Mouse (Mus musculus) central nervous system, embryonic 18 days (tissue): ENCODE data around the gene Kbtbd7. TPM values are rescaled to one million over a fixed set of nuclear protein-coding genes. Genes with fewer than 3 reads are reported as not detected.

Experiments
- polyA plus RNA-seq: library from polyadenylated mRNA; depleted of rRNA; stranded (reverse); fragments of >200 nt; gene quantifications from 2 replicates; pipeline ENCODE4 v1.2.3, GENCODE M21; 2012; rRNA removed

Kbtbd7 gene
- 19.8 and 20.1 TPM in 2 replicates for polyA plus RNA-seq

DNA sequence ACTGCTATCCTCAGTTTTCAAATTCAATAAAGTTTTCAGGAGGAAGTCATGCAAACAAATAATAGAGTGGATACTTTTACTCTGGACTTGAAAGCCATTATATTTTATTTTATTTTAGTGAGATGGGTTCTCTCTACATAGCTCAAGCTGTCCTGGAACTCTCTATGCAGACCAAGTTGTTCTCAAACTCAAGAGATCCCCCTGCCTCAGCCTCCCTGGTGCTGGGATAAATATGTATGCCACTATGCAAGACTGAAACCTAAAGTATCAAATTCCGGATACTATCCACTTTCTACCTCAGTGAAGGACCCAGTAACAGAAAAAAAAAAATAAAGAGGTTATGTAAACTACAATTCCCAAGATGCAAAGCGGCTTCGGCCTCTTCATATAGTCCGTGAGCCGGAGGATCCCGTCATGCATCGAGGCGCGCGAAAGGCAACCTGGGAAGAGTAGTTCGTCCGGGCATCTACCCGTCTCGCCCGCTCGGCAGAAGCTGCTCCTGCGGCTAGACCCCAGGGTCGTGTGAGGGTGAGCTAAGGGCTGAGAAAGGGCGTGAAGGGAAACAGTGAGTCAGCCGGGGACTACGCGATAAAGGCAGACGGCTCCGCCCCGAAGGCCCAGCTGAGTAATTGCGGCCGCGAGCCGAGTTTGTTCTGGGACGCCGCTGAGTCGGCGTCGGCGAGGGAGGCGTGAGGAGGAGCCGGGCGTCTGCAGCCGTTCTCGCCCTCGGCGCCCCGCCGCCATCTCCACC lies at the start of gene Kbtbd7:
Gene Kbtbd7 (plus strand): TSS at position 533 of the 751 bp plus-strand sequence.

DNA sequence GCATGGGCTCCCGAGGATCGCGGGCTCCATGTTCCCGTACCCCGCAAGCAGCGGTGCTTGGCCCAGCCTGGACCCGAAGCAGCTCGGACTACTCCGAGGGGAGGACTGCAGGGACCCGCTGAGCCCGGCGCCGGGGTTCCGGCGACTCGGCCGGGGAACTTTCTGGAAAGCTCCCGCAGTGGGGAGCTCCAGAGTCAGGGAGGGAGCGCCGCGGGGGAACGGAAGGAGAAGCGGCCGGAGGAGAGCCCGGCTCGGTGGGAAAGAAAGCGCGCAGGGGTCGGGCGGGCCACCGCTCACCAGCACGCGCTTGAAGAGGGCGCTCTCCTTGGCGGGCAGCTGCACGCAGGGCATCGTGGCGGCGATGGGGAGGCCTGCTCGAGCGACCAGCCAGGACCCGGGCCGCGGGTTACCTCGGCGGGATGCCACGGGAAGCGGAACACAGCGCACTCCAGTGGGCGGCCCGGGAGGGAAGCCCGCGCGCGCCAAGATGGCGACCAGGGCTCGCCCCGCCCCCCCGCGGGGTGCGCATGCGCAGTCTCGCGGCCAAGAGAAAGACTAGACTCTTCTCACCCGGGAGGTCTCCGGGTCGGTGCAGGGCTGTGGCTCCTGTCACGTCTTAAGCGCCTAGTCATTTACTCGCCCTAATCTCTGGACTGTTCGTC lies 35.9 kb upstream of the Kbtbd7 start, which contains the start of gene Naa16:
Gene Naa16 (minus strand): TSS at position 514 of the 662 bp plus-strand sequence.

DNA sequence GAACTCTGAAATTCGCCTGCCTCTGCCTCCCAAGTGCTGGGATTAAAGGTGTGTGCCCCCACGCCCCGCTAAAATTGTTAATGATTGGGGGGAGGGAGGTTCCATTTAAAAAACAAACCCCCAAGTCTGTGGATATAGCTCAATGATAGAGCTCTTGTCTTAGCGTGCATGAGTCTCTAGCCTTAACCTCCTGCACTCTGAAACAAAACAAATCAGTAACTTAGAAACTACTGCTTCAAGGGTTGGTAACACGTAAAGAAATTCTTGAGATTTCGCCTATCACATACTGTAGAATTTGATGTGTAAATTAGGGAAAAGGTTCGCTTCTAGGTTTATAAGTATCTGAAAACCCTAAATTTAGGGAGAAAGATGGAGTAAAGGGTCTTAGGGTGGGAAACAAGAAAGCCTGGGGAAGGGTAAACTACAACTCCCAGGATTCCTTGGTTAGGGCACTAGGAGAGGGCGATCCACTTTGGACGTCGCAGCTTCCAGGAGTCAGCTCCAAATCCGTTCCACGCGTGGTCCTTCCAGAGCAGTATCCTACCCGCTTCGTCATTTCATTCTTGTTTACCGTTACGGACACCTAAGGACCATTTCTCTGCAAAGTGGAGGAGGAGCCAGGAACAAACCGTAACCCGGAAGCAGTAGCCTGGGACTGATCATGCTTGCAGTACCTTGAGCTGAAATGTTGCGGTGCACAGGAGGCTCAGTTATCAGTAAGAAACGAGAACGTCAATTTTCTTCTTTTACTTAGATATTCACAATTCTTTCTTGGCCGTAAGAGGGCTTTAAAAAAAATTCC lies 28.8 kb upstream of the Kbtbd7 start, which contains the start of gene Mtrf1:
Gene Mtrf1 (plus strand): TSS at position 452 of the 802 bp plus-strand sequence.

DNA sequence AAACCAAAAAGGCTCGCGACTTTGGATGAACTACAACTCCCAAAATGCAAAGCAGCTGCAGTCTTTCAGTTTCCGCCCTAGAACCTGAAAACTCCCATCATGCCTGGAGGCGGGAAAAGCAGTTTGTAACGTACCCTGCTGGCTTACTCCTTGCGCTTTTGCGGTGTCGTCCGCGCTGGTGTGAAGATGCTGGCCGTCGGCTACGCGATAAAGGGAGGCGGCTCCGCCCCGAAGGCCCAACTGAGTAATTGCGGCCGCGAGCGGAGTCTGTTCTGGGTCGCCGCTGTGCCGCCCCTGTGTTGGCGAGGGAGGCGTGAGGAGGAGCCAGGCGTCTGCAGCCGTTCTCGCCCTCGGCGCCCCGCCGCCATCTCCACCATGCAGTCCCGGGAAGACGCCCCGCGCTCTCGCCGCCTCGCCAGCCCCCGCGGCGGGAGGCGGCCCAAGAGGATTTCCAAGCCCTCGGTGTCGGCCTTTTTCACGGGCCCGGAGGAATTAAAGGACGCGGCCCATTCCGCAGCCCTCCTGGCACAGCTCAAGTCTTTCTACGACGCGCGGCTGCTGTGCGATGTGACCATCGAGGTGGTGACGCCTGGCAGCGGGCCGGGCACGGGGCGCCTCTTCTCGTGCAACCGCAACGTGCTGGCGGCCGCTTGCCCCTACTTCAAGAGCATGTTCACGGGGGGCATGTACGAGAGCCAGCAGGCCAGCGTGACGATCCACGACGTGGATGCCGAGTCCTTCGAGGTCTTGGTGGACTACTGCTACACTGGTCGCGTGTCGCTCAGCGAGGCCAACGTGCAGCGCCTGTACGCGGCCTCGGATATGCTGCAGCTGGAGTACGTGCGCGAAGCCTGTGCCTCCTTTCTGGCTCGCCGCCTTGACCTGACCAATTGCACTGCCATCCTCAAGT lies 25.6 kb downstream of the Kbtbd7 start, which contains the start of gene Kbtbd6:
Gene Kbtbd6 (plus strand): TSS at position 155 of the 910 bp plus-strand sequence.

Other genes with a start within 250 kb of the Kbtbd7 start
- gene Zfp957, start 179.1 kb upstream of the Kbtbd7 start, polyA plus RNA-seq, result not detected in 2 replicates
- gene Rgcc, start 124.9 kb upstream of the Kbtbd7 start, polyA plus RNA-seq, result 46.4 and 47.3 TPM in 2 replicates
- 10.7 and 11.5 TPM in 2 replicates for gene Naa16, start 35.7 kb upstream of the Kbtbd7 start, polyA plus RNA-seq
- 6.3 TPM in 2 replicates for gene Mtrf1, start 28.7 kb upstream of the Kbtbd7 start, polyA plus RNA-seq
- gene Kbtbd6, start 25.3 kb downstream of the Kbtbd7 start, polyA plus RNA-seq, result 1.8 and 2.0 TPM in 2 replicates
- 3.9 and 4.2 TPM in 2 replicates for gene Elf1, start 54.7 kb downstream of the Kbtbd7 start, polyA plus RNA-seq
- gene Wbp4, start 55.0 kb downstream of the Kbtbd7 start, polyA plus RNA-seq, result 24.9 and 28.7 TPM in 2 replicates
- 52.8 and 55.2 TPM in 2 replicates for gene Sugt1, start 161.2 kb downstream of the Kbtbd7 start, polyA plus RNA-seq
- gene Cnmd, start 235.7 kb downstream of the Kbtbd7 start, polyA plus RNA-seq, result 1.9 and 5.0 TPM in 2 replicates